Mouse (Mus musculus): ENCODE results near the gene Scd3. TPM values are rescaled to one million over a fixed set of nuclear protein-coding genes. Genes with fewer than 3 reads are reported as not detected.
A peak's percentile ranks its signal among the peaks of the same experiment; 100 is the strongest.
"Not testable (repeated sequence)": the region's sequence is repeated elsewhere in the genome, so short reads cannot be mapped to it uniquely, and the experiment has no call there.

Scd3 gene
- polyA plus RNA-seq, 1 experiment from 2014 or later, result 4.5 TPM

GRCm38 (mm10) chr19:44267499-44268002, 64.5 kb downstream of the Scd3 start:
- no peak for ATAC-seq (ENCODE audit: low FRiP score, low TSS enrichment)
- H3K9me3 ChIP-seq (ENCODE audit: control insufficient read depth, low read length), result no peaks in the 10 kb centered on the region
- DNase-seq, result peak; percentile 83

DNA sequence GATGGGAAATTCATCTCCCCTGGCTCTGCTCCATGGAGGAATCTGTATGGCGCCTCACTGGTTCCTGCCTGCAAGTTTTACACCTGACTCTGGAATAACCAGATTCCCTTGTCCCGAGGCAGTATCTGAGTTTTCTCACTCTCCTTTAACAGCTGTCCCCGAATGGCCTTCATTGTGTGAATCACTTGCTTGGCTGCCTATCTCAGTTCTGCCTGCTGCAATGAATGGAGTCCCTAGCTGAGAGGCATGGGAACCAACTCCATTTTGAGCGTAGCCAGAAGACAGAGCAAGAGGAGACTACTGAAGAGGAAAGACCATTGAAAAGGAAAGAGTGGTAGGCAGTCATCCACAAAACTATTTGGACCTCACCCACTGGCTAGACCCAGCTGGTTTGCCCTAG, 70.6 kb downstream of the Scd3 start:
- H3K4me1 ChIP-seq (ENCODE audit: control insufficient read depth, insufficient read depth, low read length), result no peaks in the 10 kb centered on the region
- H3K36me3 ChIP-seq (ENCODE audit: control insufficient read depth, insufficient read depth, low read length), result no peaks in the 10 kb centered on the region
- ATAC-seq (ENCODE audit: low FRiP score, low TSS enrichment) (no peak), DNase-seq (no peak)
- H3K4me3 ChIP-seq (replicated peaks; ENCODE audit: low read depth, low read length), result no peak overlapping the region
- no peak overlapping the region for H3K4me2 ChIP-seq (ENCODE audit: low read length)
- H3K9me3 ChIP-seq (ENCODE audit: control insufficient read depth, low read length), result no peaks in the 10 kb centered on the region
- 83% methylated on average over 4 of the region's 4 CpGs for WGBS
- H3K9ac ChIP-seq (replicated peaks; ENCODE audit: low read length), result no peak overlapping the region
- H3K27me3 ChIP-seq (ENCODE audit: control insufficient read depth, insufficient read depth, low read length), result no peaks in the 10 kb centered on the region
- H3K27ac ChIP-seq (replicated peaks; ENCODE audit: low read depth, low read length), result no peak overlapping the region

More at GRCm38 (mm10) chr19:44267499-44268002, 64.5 kb downstream of the Scd3 start:
- H3K4me1 ChIP-seq (ENCODE audit: control insufficient read depth, insufficient read depth, low read length), result peaks cover 7% of the 10 kb centered on the region; the same call in 1 of the 2 replicates
- peak overlapping the region; percentile 87 for H3K4me2 ChIP-seq (ENCODE audit: low read length)
- peak overlapping the region; percentile 86 for H3K27ac ChIP-seq (replicated peaks; ENCODE audit: low read depth, low read length)
- peak overlapping the region; percentile 69 for H3K9ac ChIP-seq (replicated peaks; ENCODE audit: low read length)
- WGBS, result 9% methylated on average over 18 of the region's 18 CpGs
- H3K36me3 ChIP-seq (ENCODE audit: control insufficient read depth, insufficient read depth, low read length), result no peaks in the 10 kb centered on the region
- no peaks in the 10 kb centered on the region for H3K27me3 ChIP-seq (ENCODE audit: control insufficient read depth, insufficient read depth, low read length)
- peak overlapping the region; percentile 61 for H3K4me3 ChIP-seq (replicated peaks; ENCODE audit: low read depth, low read length)

DNA sequence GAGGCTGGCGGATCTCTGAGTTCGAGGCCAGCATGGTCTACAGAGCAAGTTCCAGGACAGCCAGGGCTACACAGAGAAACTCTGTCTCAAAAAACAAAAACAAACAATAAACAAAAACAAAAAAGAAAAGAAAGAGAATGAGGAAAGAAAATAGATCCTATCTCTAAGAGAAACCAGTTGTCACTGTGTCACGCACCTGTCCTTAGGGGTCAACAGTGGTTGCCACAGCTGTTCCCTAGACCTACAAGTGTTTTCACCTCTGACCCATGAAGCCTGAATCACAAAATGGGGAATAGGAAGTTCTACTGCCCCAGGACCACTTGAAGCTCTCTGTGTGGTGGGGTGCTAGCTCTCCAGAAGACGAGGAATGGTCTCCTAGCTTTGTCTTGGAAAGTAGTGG, 71.4 kb downstream of the Scd3 start:
- DNase-seq (no peak), ATAC-seq (ENCODE audit: low FRiP score, low TSS enrichment) (no peak)
- Histone ChIP-seq H3K9ac (replicated peaks; ENCODE audit: low read length) (no peak overlapping the region), H3K4me3 (replicated peaks; ENCODE audit: low read depth, low read length) (no peak overlapping the region), H3K27ac (replicated peaks; ENCODE audit: low read depth, low read length) (no peak overlapping the region), H3K36me3 (ENCODE audit: control insufficient read depth, insufficient read depth, low read length) (no peaks in the 10 kb centered on the region), H3K4me1 (ENCODE audit: control insufficient read depth, insufficient read depth, low read length) (0 out of 2 replicates have a peak, but pooled peaks cover under 1% of the 10 kb centered on the region), H3K27me3 (ENCODE audit: control insufficient read depth, insufficient read depth, low read length) (no peaks in the 10 kb centered on the region), H3K9me3 (ENCODE audit: control insufficient read depth, low read length) (no peaks in the 10 kb centered on the region), H3K4me2 (ENCODE audit: low read length) (no peak overlapping the region)
- WGBS, result 90% methylated on average over 4 of the region's 4 CpGs

GRCm38 (mm10) chr19:44275418-44275817, 72.3 kb downstream of the Scd3 start:
- H3K4me1 ChIP-seq (ENCODE audit: control insufficient read depth, insufficient read depth, low read length), result peaks cover 8% of the 10 kb centered on the region; the same call in 1 of the 2 replicates
- H3K27me3 ChIP-seq (ENCODE audit: control insufficient read depth, insufficient read depth, low read length), result no peaks in the 10 kb centered on the region
- no peak overlapping the region for H3K27ac ChIP-seq (replicated peaks; ENCODE audit: low read depth, low read length)
- H3K9me3 ChIP-seq (ENCODE audit: control insufficient read depth, low read length), result no peaks in the 10 kb centered on the region
- no peak overlapping the region for H3K4me3 ChIP-seq (replicated peaks; ENCODE audit: low read depth, low read length)
- no peak overlapping the region for H3K9ac ChIP-seq (replicated peaks; ENCODE audit: low read length)
- ATAC-seq (ENCODE audit: low FRiP score, low TSS enrichment) (no peak), DNase-seq (no peak)
- H3K36me3 ChIP-seq (ENCODE audit: control insufficient read depth, insufficient read depth, low read length), result no peaks in the 10 kb centered on the region
- no peak overlapping the region for H3K4me2 ChIP-seq (ENCODE audit: low read length)
- 95% methylated on average over 1 of the region's 1 CpGs for WGBS

DNA sequence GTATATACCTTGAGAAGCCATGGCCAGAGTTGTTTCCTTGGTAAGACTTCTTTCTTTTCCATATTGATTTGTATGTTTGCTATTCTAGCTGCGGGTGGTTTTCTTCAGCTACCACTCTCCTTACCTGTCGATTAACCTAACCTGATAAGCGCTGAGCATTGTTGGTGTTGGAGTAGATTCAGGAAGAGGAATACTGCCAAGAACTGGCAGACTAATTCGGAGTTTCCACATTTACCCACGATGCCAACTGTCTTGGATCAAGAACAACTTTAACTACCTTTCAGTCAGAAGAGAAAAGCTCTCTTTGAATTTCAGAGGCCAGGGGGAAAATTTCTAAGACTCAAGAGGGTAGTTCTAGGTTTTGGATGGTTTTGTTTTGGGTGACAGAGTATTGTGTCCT, 73.8 kb downstream of the Scd3 start:
- DNase-seq (no peak), ATAC-seq (ENCODE audit: low FRiP score, low TSS enrichment) (no peak)
- Histone ChIP-seq H3K36me3 (ENCODE audit: control insufficient read depth, insufficient read depth, low read length) (no peaks in the 10 kb centered on the region), H3K9me3 (ENCODE audit: control insufficient read depth, low read length) (no peaks in the 10 kb centered on the region), H3K4me1 (ENCODE audit: control insufficient read depth, insufficient read depth, low read length) (peaks cover 16% of the 10 kb centered on the region), H3K4me2 (ENCODE audit: low read length) (no peak overlapping the region), H3K9ac (replicated peaks; ENCODE audit: low read length) (no peak overlapping the region), H3K27ac (replicated peaks; ENCODE audit: low read depth, low read length) (no peak overlapping the region), H3K4me3 (replicated peaks; ENCODE audit: low read depth, low read length) (no peak overlapping the region), H3K27me3 (ENCODE audit: control insufficient read depth, insufficient read depth, low read length) (no peaks in the 10 kb centered on the region)
- whole genome bisulfite sequencing, result 87% methylated on average over 5 of the region's 5 CpGs

DNA sequence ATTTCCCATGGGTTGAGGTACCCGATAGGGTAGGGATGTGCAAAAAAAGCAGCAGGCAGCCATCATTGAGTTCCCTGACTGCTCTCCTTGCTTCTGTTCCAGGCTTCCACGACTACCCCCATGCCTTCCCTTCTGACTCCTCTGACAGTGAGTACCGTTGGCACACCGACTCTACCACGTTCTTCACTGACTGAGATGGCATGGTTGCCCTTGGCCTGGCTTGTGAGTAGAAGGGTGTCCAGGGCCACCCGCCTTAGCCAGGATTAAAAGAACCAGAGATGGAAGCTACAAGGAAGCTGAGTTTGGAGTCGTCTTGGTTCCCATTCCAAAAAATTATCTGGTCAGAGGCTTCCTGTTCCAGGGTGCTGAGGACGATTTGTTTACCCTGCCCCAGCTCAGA, 74.9 kb downstream of the Scd3 start:
- Histone ChIP-seq H3K4me2 (ENCODE audit: low read length) (no peak overlapping the region), H3K27ac (replicated peaks; ENCODE audit: low read depth, low read length) (no peak overlapping the region), H3K4me3 (replicated peaks; ENCODE audit: low read depth, low read length) (no peak overlapping the region), H3K36me3 (ENCODE audit: control insufficient read depth, insufficient read depth, low read length) (no peaks in the 10 kb centered on the region), H3K27me3 (ENCODE audit: control insufficient read depth, insufficient read depth, low read length) (no peaks in the 10 kb centered on the region), H3K4me1 (ENCODE audit: control insufficient read depth, insufficient read depth, low read length) (peaks cover 24% of the 10 kb centered on the region), H3K9me3 (ENCODE audit: control insufficient read depth, low read length) (no peaks in the 10 kb centered on the region), H3K9ac (replicated peaks; ENCODE audit: low read length) (no peak overlapping the region)
- 91% methylated on average over 8 of the region's 8 CpGs for WGBS
- ATAC-seq (ENCODE audit: low FRiP score, low TSS enrichment), result no peak
- DNase-seq, result no peak

DNA sequence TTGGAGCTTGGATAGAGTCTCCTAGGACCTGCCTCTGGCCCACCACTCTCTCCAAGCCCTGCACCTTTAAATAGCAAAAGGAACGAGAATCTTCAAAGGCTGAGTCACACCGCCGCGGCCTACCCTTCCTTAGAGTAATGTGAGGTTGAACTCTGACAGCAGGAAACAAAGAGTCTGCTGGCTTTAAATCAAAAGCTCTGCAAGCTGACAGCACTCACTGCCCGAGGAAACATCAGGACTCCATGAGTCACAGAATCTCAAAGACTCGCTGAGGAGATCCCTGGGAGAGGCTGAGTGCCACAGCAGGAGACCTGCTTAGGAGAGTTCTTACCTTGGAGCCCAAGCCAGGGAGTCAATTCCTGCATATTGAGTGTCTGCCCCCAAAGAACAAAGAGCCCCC, 77.7 kb downstream of the Scd3 start:
- ATAC-seq (ENCODE audit: low FRiP score, low TSS enrichment), result no peak
- Histone ChIP-seq H3K4me2 (ENCODE audit: low read length) (no peak overlapping the region), H3K27ac (replicated peaks; ENCODE audit: low read depth, low read length) (peak overlapping the region; percentile 32), H3K36me3 (ENCODE audit: control insufficient read depth, insufficient read depth, low read length) (no peaks in the 10 kb centered on the region), H3K9me3 (ENCODE audit: control insufficient read depth, low read length) (no peaks in the 10 kb centered on the region), H3K27me3 (ENCODE audit: control insufficient read depth, insufficient read depth, low read length) (no peaks in the 10 kb centered on the region), H3K4me1 (ENCODE audit: control insufficient read depth, insufficient read depth, low read length) (peaks cover 42% of the 10 kb centered on the region), H3K4me3 (replicated peaks; ENCODE audit: low read depth, low read length) (no peak overlapping the region), H3K9ac (replicated peaks; ENCODE audit: low read length) (no peak overlapping the region)
- WGBS, result 6% methylated on average over 6 of the region's 6 CpGs
- peak; percentile 61 for DNase-seq

- H3K27ac ChIP-seq (replicated peaks; ENCODE audit: low read depth, low read length), result peak overlapping the region; percentile 58
- DNase-seq; H3K4me3 ChIP-seq (replicated peaks; ENCODE audit: low read depth, low read length); H3K4me2 ChIP-seq (ENCODE audit: low read length); H3K9me3 ChIP-seq (ENCODE audit: control insufficient read depth, low read length); H3K9ac ChIP-seq (replicated peaks; ENCODE audit: low read length); ATAC-seq (ENCODE audit: low FRiP score, low TSS enrichment); H3K27me3 ChIP-seq (ENCODE audit: control insufficient read depth, insufficient read depth, low read length); H3K36me3 ChIP-seq (ENCODE audit: control insufficient read depth, insufficient read depth, low read length): not testable (repeated sequence)
- peaks cover 42% of the 10 kb centered on the region for H3K4me1 ChIP-seq (ENCODE audit: control insufficient read depth, insufficient read depth, low read length)
- WGBS, result 67% methylated on average over 1 of the region's 1 CpGs
Measured at GRCm38 (mm10) chr19:44281825-44282447, 78.9 kb downstream of the Scd3 start.

- peaks cover 42% of the 10 kb centered on the region for H3K4me1 ChIP-seq (ENCODE audit: control insufficient read depth, insufficient read depth, low read length)
- no peaks in the 10 kb centered on the region for H3K36me3 ChIP-seq (ENCODE audit: control insufficient read depth, insufficient read depth, low read length)
- H3K27ac ChIP-seq (replicated peaks; ENCODE audit: low read depth, low read length), result peak overlapping the region; percentile 92
- H3K4me3 ChIP-seq (replicated peaks; ENCODE audit: low read depth, low read length), result no peak overlapping the region
- no peak for ATAC-seq (ENCODE audit: low FRiP score, low TSS enrichment)
- peak; percentile 47 for DNase-seq
- no peak overlapping the region for H3K9ac ChIP-seq (replicated peaks; ENCODE audit: low read length)
- no peak overlapping the region for H3K4me2 ChIP-seq (ENCODE audit: low read length)
- 34% methylated on average over 9 of the region's 9 CpGs for WGBS
- no peaks in the 10 kb centered on the region for H3K9me3 ChIP-seq (ENCODE audit: control insufficient read depth, low read length)
- H3K27me3 ChIP-seq (ENCODE audit: control insufficient read depth, insufficient read depth, low read length), result no peaks in the 10 kb centered on the region
Measured at GRCm38 (mm10) chr19:44282534-44283156, 79.6 kb downstream of the Scd3 start.
